Mouse (Mus musculus) heart, embryonic 14.5 days (tissue): ENCODE measurements around the gene Atp13a5. TPM values are rescaled to one million over a fixed set of nuclear protein-coding genes. Genes with fewer than 3 reads are reported as not detected.
A peak's percentile ranks its signal among the peaks of the same experiment; 100 is the strongest.

Experiments used
- ATAC-seq: fragments of 200-750 bp; cut with Nextera tagmentation; 2 replicates; pipeline ENCODE4 v1.8.0; 2017; ENCODE audit warnings: low read depth, moderate TSS enrichment; ENCODE audit not compliant: insufficient number of reproducible peaks, insufficient read depth, low FRiP score
- H3K27ac ChIP-seq, 2 experiments: fragments of 200-500 bp in 1 of 2; fragments of 300-500 bp in 1 of 2; sonication (generic) in 1 of 2; replicated peaks in 1 of 2; 2 replicates each; pipeline ENCODE4 v1.5.1; 2012 to 2014; ENCODE audit warnings: low read depth in 2 of 2, low read length in 2 of 2, control low read depth in 1 of 2, mild to moderate bottlenecking in 1 of 2, mixed read lengths in 1 of 2; ENCODE audit not compliant: control insufficient read depth in 1 of 2, insufficient read depth in 1 of 2
- H3K27me3 ChIP-seq: fragments of 300-500 bp; sonication (generic); 2 replicates; pipeline ENCODE4 v1.6.1; 2014; ENCODE audit warnings: mild to moderate bottlenecking, low read length, control low read depth; ENCODE audit not compliant: control insufficient read depth, insufficient read depth
- H3K36me3 ChIP-seq: fragments of 300-500 bp; sonication (generic); 2 replicates; pipeline ENCODE4 v1.6.1; 2014; ENCODE audit warnings: mild to moderate bottlenecking, control low read depth, low read length, mixed read lengths; ENCODE audit not compliant: control insufficient read depth, insufficient read depth
- H3K4me1 ChIP-seq, 2 experiments: fragments of 200-500 bp in 1 of 2; fragments of 300-500 bp in 1 of 2; sonication (generic) in 1 of 2; 2 replicates each; pipeline ENCODE4 v1.6.1; 2012 to 2014; ENCODE audit warnings: low read length in 2 of 2, control low read depth in 1 of 2, mixed read lengths in 1 of 2; ENCODE audit not compliant: control insufficient read depth in 2 of 2, insufficient read depth in 2 of 2
- H3K4me2 ChIP-seq: fragments of 300-500 bp; sonication (generic); 2 replicates; pipeline ENCODE4 v1.6.1; 2014; ENCODE audit warnings: mild to moderate bottlenecking, low read length
- H3K4me3 ChIP-seq, 2 experiments: fragments of 200-500 bp in 1 of 2; fragments of 300-500 bp in 1 of 2; sonication (generic) in 1 of 2; 2 replicates each; pipeline ENCODE4 v1.5.1; 2012 to 2014; ENCODE audit warnings: low read length in 2 of 2, mild to moderate bottlenecking in 2 of 2, control low read depth in 1 of 2, low read depth in 1 of 2, moderate library complexity in 1 of 2; ENCODE audit not compliant: control insufficient read depth in 1 of 2, insufficient read depth in 1 of 2
- H3K9ac ChIP-seq: fragments of 300-500 bp; sonication (generic); 2 replicates; pipeline ENCODE4 v1.6.1; 2014; ENCODE audit warnings: mild to moderate bottlenecking, low read length
- H3K9me3 ChIP-seq: fragments of 300-500 bp; sonication (generic); 2 replicates; pipeline ENCODE4 v1.6.1; 2016; ENCODE audit warnings: low read length, control low read depth; ENCODE audit not compliant: control insufficient read depth
- WGBS: fragments of 180-500 bp; shearing (Covaris S2); extraction: QIAGEN DNeasy Blood & Tissue Kit; methylation state at CpG from one replicate; pipeline ENCODE4 v1.1.7; 2014; 5-methylcytosine and 5-hydroxymethylcytosine counted together
- polyA plus RNA-seq: library from polyadenylated mRNA; unstranded; fragments of >200 nt; fragmentation: Nextera tagmentation; extraction: Ambion mirVana; gene quantifications from 2 replicates; pipeline ENCODE4 v1.2.1, GENCODE M21; 2014

Gene Atp13a5
- not detected in 2 replicates for polyA plus RNA-seq

- H3K9me3 ChIP-seq: no peaks in the 10 kb centered on the region
- no peak within 1 kb of the TSS for H3K4me3 ChIP-seq
- WGBS: 61% methylated on average over 4 of the region's 4 CpGs
- H3K4me2 ChIP-seq: no peak within 1 kb of the TSS
- H3K4me1 ChIP-seq: no peaks in the 10 kb centered on the region
- no peak within 1 kb of the TSS for H3K9ac ChIP-seq
- ATAC-seq: no peak
- no peak within 1 kb of the TSS for H3K27ac ChIP-seq
- no peaks in the 10 kb centered on the region for H3K27me3 ChIP-seq
- no peaks in the 10 kb centered on the region for H3K36me3 ChIP-seq
Observed at GRCm38 (mm10) chr16:29378458-29378857, at the start of gene Atp13a5. Gene Atp13a5, minus strand, starts transcription at chr16:29378732.

DNA sequence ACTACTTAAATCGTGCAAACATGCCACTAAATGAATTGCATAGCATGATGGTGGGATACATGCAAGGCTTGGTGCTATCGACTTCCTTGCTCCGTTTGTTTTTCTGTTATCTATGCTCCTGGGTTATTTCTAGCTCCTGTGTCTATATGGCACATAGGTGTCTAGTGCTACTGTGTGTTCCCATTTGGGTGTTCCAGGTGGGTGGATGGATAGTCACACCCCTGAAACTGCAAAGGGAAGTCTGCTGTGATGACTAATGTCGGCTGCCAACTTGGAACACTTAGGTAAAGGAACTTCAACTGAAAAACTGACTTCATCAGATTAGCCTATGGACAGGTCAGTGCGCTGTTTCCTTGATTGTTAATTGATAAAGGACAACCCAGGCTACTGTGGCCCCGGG lies 36.3 kb upstream of the Atp13a5 start:
- H3K9ac ChIP-seq: no peak overlapping the region
- H3K27me3 ChIP-seq: no peaks in the 10 kb centered on the region
- 77% methylated on average over 6 of the region's 6 CpGs for WGBS
- H3K36me3 ChIP-seq: no peaks in the 10 kb centered on the region
- H3K27ac ChIP-seq: no peak overlapping the region
- H3K4me3 ChIP-seq: no peak overlapping the region
- no peaks in the 10 kb centered on the region for H3K4me1 ChIP-seq
- H3K9me3 ChIP-seq: no peaks in the 10 kb centered on the region; the same call in 1 of the 2 replicates
- ATAC-seq: no peak
- H3K4me2 ChIP-seq: no peak overlapping the region

DNA sequence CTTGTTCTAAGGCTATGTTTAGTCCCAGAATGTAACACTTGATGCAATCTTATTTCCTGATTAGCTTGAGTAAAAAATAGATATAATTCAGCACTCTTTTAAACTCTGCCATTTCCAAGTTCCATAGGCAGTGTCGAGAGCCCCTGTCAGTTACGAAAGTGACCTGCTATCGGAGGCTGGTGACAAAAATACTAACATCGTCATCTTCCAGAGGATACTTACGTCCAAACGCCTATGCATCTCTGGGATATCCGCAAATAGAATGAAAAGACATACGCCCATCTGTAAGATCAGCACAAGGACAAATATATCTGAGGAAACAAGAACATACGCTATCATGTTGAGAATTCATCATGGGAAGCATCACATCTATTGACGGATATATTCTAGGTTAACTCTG lies 28.8 kb upstream of the Atp13a5 start:
- 85% methylated on average over 10 of the region's 10 CpGs for WGBS
- Histone ChIP-seq H3K4me2 (no peak overlapping the region), H3K27ac (no peak overlapping the region), H3K4me1 (no peaks in the 10 kb centered on the region), H3K9ac (no peak overlapping the region), H3K9me3 (no peaks in the 10 kb centered on the region; the same call in 1 of the 2 replicates), H3K36me3 (no peaks in the 10 kb centered on the region), H3K4me3 (no peak overlapping the region), H3K27me3 (no peaks in the 10 kb centered on the region)
- ATAC-seq: no peak

- Histone ChIP-seq H3K9ac (no peak overlapping the region), H3K9me3 (no peaks in the 10 kb centered on the region), H3K4me1 (no peaks in the 10 kb centered on the region), H3K4me3 (no peak overlapping the region), H3K4me2 (no peak overlapping the region), H3K27me3 (no peaks in the 10 kb centered on the region), H3K36me3 (no peaks in the 10 kb centered on the region), H3K27ac (no peak overlapping the region)
- no peak for ATAC-seq
- 82% methylated on average over 2 of the region's 2 CpGs for WGBS
Observed at GRCm38 (mm10) chr16:29399079-29399478, 20.5 kb upstream of the Atp13a5 start.

DNA sequence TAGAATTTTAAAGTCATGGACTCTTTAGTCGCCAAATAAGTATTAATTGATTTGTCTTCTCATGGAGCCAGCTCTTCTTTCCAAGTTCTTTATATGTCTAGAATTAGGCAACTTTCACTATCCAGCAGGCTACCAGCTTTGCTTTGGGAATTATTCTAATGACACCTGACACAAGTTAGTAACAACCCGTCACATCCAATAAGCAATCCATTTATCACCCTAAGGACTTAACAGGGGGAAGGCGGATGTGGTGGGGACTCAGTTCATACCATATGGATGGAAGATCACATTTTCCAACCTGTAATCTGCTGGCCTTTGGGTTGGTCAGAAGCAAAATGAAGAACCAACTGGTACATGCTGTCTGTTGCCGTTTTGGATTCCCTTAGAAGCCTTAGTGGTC lies 6.2 kb upstream of the Atp13a5 start:
- WGBS: 84% methylated on average over 4 of the region's 4 CpGs
- ATAC-seq: no peak
- H3K4me3 ChIP-seq: no peak overlapping the region
- H3K9ac ChIP-seq: no peak overlapping the region
- no peak overlapping the region for H3K27ac ChIP-seq
- no peaks in the 10 kb centered on the region for H3K36me3 ChIP-seq
- no peaks in the 10 kb centered on the region for H3K4me1 ChIP-seq
- no peaks in the 10 kb centered on the region for H3K9me3 ChIP-seq
- H3K27me3 ChIP-seq: no peaks in the 10 kb centered on the region
- H3K4me2 ChIP-seq: no peak overlapping the region

DNA sequence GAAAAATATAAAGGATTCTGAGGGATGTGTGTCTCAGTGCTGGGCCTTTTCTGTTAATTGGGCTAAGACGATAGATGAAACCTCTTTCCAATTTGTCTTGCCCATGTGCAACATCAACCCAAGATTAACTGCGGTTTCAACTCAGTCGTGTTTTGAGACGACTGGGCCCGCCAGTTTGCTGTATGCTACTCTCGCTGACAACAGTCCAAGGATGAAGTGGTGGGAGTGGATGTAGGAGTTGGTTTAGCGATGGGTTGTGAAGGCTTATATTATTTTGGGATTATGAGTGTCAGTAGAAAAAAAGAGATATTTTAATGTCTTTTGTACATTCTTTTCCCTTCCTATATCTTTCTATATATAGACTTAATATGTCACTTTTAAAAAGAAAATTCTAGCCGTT lies 3.9 kb downstream of the Atp13a5 start:
- H3K9me3 ChIP-seq: no peaks in the 10 kb centered on the region
- no peak overlapping the region for H3K27ac ChIP-seq
- H3K4me2 ChIP-seq: no peak overlapping the region
- no peak overlapping the region for H3K4me3 ChIP-seq
- H3K27me3 ChIP-seq: no peaks in the 10 kb centered on the region
- no peak overlapping the region for H3K9ac ChIP-seq
- H3K36me3 ChIP-seq: no peaks in the 10 kb centered on the region
- WGBS: 83% methylated on average over 8 of the region's 8 CpGs
- H3K4me1 ChIP-seq: no peaks in the 10 kb centered on the region
- ATAC-seq: no peak

- H3K4me2 ChIP-seq: no peak overlapping the region
- H3K9me3 ChIP-seq: 0 out of 2 replicates have a peak, but pooled peaks cover 3% of the 10 kb centered on the region
- no peaks in the 10 kb centered on the region for H3K4me1 ChIP-seq
- H3K36me3 ChIP-seq: no peaks in the 10 kb centered on the region
- H3K9ac ChIP-seq: no peak overlapping the region
- no peak overlapping the region for H3K4me3 ChIP-seq
- H3K27ac ChIP-seq: no peak overlapping the region
- H3K27me3 ChIP-seq: no peaks in the 10 kb centered on the region
- no peak for ATAC-seq
- 73% methylated on average over 3 of the region's 3 CpGs for WGBS
Observed at GRCm38 (mm10) chr16:29331351-29332044, 47.0 kb downstream of the Atp13a5 start.

DNA sequence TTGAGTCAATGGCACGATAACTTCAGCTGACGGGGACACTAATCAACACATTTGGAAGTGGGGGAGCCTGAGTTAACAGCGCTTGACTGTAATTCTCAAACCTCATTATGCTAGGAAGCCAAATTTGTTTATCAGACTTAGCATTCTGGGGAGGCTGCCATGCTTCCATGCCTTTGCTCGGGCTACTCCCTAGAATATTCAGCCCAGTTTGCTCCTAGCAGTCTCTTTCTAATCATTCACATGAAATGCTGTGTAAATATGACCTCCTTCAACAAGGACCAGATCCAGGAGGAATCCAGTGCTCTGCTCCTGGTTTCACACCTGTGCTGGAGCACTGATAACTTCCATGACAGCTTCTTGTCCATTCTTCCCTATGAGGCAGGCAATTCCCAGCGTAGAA lies 47.6 kb downstream of the Atp13a5 start:
- peak overlapping the region; percentile 27; the same call in 1 of the 2 replicates for H3K4me2 ChIP-seq
- ATAC-seq: no peak
- 0 out of 2 replicates have a peak, but pooled peaks cover 3% of the 10 kb centered on the region for H3K9me3 ChIP-seq
- no peaks in the 10 kb centered on the region for H3K36me3 ChIP-seq
- H3K9ac ChIP-seq: no peak overlapping the region
- no peak overlapping the region for H3K27ac ChIP-seq
- H3K4me1 ChIP-seq: no peaks in the 10 kb centered on the region
- WGBS: 60% methylated on average over 5 of the region's 5 CpGs
- no peak overlapping the region for H3K4me3 ChIP-seq
- H3K27me3 ChIP-seq: no peaks in the 10 kb centered on the region
